8 mouse cellular contexts compared by ENCODE assay signal in genomic region chr1:136325933-136326332, GRCm38 (mm10). TPM values are rescaled to one million over a fixed set of nuclear protein-coding genes. Genes with fewer than 3 reads are reported as not detected.
DNase-seq lines count a peak whose midpoint lies in the region.

No protein-coding gene starts in this region.

- peak; percentile 46 to 73 for DNase-seq in adrenal gland, adult (ENCODE audit: inconsistent age in 2 of 2, low spot score in 1 of 2)
- DNase-seq in adrenal gland, adult 18-20 months (ENCODE audit: low spot score in 2 of 2): no peak
- peak; percentile 19 for DNase-seq in ovary, postnatal 36 days (ENCODE audit: low spot score)
- DNase-seq in ovary, postnatal 10 days (ENCODE audit: low spot score): no peak
- peak; percentile 52 for DNase-seq in heart, postnatal 4 days
- peak; percentile 28 to 44 for DNase-seq in lung, postnatal 4 days
- DNase-seq in urinary bladder, postnatal 25 days (ENCODE audit: low spot score): no peak
- no peak for DNase-seq in spleen, postnatal 10 days (ENCODE audit: low spot score in 2 of 2)

RNA-seq across cellular contexts. Expression of gene Camsap2, which starts 20.0 kb away (rescaled TPM):
- total RNA-seq in adrenal gland, adult 18-20 months (2021): 10 to 100 TPM; 42.3 to 42.6 TPM
- 10 to 100 TPM; 33.4 to 34.0 TPM for total RNA-seq in heart, postnatal 4 days (2021)

Comparison
In these comparisons a context has a peak if more than half of its experiments do, and no peak if none do; other contexts are left out.
1. DNase-seq: peak in adrenal gland, adult (2 of 2), ovary, postnatal 36 days (single experiment), heart, postnatal 4 days (single experiment) and lung, postnatal 4 days (2 of 2); none in adrenal gland, adult 18-20 months (0 of 2), ovary, postnatal 10 days (single experiment), urinary bladder, postnatal 25 days (single experiment) and spleen, postnatal 10 days (0 of 2).